Comparison of ENCODE assay signal across 12 mouse cellular contexts in the genomic region with DNA sequence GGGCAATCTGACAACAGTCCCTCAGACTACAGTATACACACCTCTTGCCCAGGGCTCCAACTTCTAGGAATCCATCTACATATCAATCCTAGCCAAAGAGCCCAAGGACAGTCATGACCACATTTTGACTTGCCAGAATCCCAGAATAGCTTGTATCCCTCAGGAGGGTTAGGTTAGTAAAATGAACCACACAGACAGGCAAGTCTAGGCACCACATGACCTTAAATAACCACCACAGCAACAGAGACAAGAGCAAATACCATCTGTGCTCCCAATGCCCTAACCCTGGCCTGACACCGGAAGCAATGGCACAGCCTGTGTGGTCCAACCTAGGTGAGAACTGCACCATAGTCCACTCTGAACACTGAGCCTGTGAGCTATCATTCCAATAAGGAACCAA. TPM values are rescaled to one million over a fixed set of nuclear protein-coding genes. Genes with fewer than 3 reads are reported as not detected.
A peak's percentile ranks its signal among the peaks of the same experiment; 100 is the strongest.
DNase-seq lines count a peak whose midpoint lies in the region; ATAC-seq lines count a peak whose summit lies in the region.
"Had no signal": no experiment of that assay in that cellular context is flagged by ENCODE, and none has a peak within 500 bp of the region (broad histone marks: within the 10 kb centered on the region; RNA-seq: fewer than 3 reads in every experiment).

No protein-coding gene starts in this region.

- ATAC-seq in forebrain, embryonic 15.5 days (replicated peaks), result no peak
- no peak for ATAC-seq in forebrain, embryonic 11.5 days (replicated peaks; ENCODE audit: low FRiP score)
- ATAC-seq in liver, embryonic 12.5 days, result no peak
- no peak for ATAC-seq in neural tube, embryonic 13.5 days (ENCODE audit: low read depth)

- peaks cover 61% of the 10 kb centered on the region for H3K4me1 ChIP-seq in forebrain, embryonic 15.5 days
- H3K4me1 ChIP-seq in forebrain, embryonic 11.5 days (replicated peaks; ENCODE audit: control insufficient read depth, insufficient read depth, low read length), result peaks cover 12% of the 10 kb centered on the region; the same call in 1 of the 2 replicates
- peaks cover 84% of the 10 kb centered on the region for H3K4me1 ChIP-seq in liver, embryonic 12.5 days
- H3K4me1 ChIP-seq in brown adipose tissue, adult 24 weeks (ENCODE audit: control insufficient read depth, insufficient read depth, insufficient read length, low read length), result peaks cover 16% of the 10 kb centered on the region
- peaks cover 63% of the 10 kb centered on the region for H3K4me1 ChIP-seq in neural tube, embryonic 13.5 days (replicated peaks)

- 93% methylated on average over 1 of the region's 1 CpGs for WGBS in forebrain, embryonic 15.5 days
- WGBS in forebrain, embryonic 11.5 days, result 81% methylated on average over 1 of the region's 1 CpGs
- WGBS in liver, embryonic 12.5 days (ENCODE audit: insufficient replicate concordance), result 89% methylated on average over 1 of the region's 1 CpGs
- WGBS in neural tube, embryonic 13.5 days, result 88% methylated on average over 1 of the region's 1 CpGs

- no peaks in the 10 kb centered on the region for H3K27me3 ChIP-seq in forebrain, embryonic 15.5 days
- H3K27me3 ChIP-seq in forebrain, embryonic 11.5 days (ENCODE audit: control insufficient read depth, insufficient read depth, low read length), result no peaks in the 10 kb centered on the region
- H3K27me3 ChIP-seq in liver, embryonic 12.5 days (replicated peaks), result no peaks in the 10 kb centered on the region
- no peaks in the 10 kb centered on the region for H3K27me3 ChIP-seq in neural tube, embryonic 13.5 days

- H3K4me2 ChIP-seq in forebrain, embryonic 15.5 days (replicated peaks), result peak overlapping the region; percentile 95
- H3K4me2 ChIP-seq in forebrain, embryonic 11.5 days (ENCODE audit: low read depth, low read length, severe bottlenecking), result no peak overlapping the region
- H3K4me2 ChIP-seq in liver, embryonic 12.5 days, result peak overlapping the region; percentile 95; the same call in 1 of the 2 replicates
- peak overlapping the region; percentile 100 for H3K4me2 ChIP-seq in neural tube, embryonic 13.5 days

- no peak for DNase-seq in forebrain, embryonic 11.5 days (ENCODE audit: low spot score)
- no peak for DNase-seq in liver
- DNase-seq in frontal cortex, postnatal 14 days (ENCODE audit: low spot score in 2 of 2), result no peak
- DNase-seq: kidney, adult 2 months; left cerebral cortex, postnatal 4 days; retina, postnatal 1 day; thymus, postnatal 25 days had no signal

- peak overlapping the region; percentile 30 for H3K9ac ChIP-seq in forebrain, embryonic 15.5 days (replicated peaks)
- H3K9ac ChIP-seq in forebrain, embryonic 11.5 days (ENCODE audit: low read length), result no peak overlapping the region
- H3K9ac ChIP-seq in liver, embryonic 12.5 days, result no peak overlapping the region
- H3K9ac ChIP-seq in neural tube, embryonic 13.5 days, result no peak overlapping the region; the same call in 1 of the 2 replicates

- peaks cover 16% of the 10 kb centered on the region; the same call in 1 of the 2 replicates for H3K36me3 ChIP-seq in forebrain, embryonic 15.5 days
- H3K36me3 ChIP-seq in forebrain, embryonic 11.5 days (ENCODE audit: control insufficient read depth, insufficient read depth, low read length), result no peaks in the 10 kb centered on the region
- peaks cover 44% of the 10 kb centered on the region for H3K36me3 ChIP-seq in liver, embryonic 12.5 days
- H3K36me3 ChIP-seq in neural tube, embryonic 13.5 days, result peaks cover 31% of the 10 kb centered on the region; the same call in 1 of the 2 replicates

- H3K9me3 ChIP-seq in forebrain, embryonic 15.5 days, result no peaks in the 10 kb centered on the region
- H3K9me3 ChIP-seq in forebrain, embryonic 11.5 days (ENCODE audit: control insufficient read depth, low read length), result no peaks in the 10 kb centered on the region
- H3K9me3 ChIP-seq in liver, embryonic 12.5 days (replicated peaks), result no peaks in the 10 kb centered on the region
- H3K9me3 ChIP-seq in neural tube, embryonic 13.5 days, result no peaks in the 10 kb centered on the region

- peak overlapping the region; percentile 10; the same call in 1 of the 2 replicates for H3K4me3 ChIP-seq in forebrain, embryonic 15.5 days
- no peak overlapping the region for H3K4me3 ChIP-seq in forebrain, embryonic 11.5 days (ENCODE audit: low read depth, low read length)
- H3K4me3 ChIP-seq in liver, embryonic 12.5 days, result no peak overlapping the region
- no peak overlapping the region for H3K4me3 ChIP-seq in brown adipose tissue, adult 24 weeks (ENCODE audit: insufficient read depth, low read depth, low read length)
- H3K4me3 ChIP-seq in neural tube, embryonic 13.5 days, result no peak overlapping the region

- no peak overlapping the region for H3K27ac ChIP-seq in forebrain, embryonic 15.5 days (replicated peaks)
- no peak overlapping the region for H3K27ac ChIP-seq in forebrain, embryonic 11.5 days (ENCODE audit: low read depth, low read length)
- peak overlapping the region; percentile 94; the same call in 1 of the 2 replicates for H3K27ac ChIP-seq in liver, embryonic 12.5 days
- H3K27ac ChIP-seq in brown adipose tissue, adult 24 weeks (replicated peaks; ENCODE audit: low read depth, low read length), result 0 out of 2 replicates have a peak overlapping the region, but pooled peaks have one; percentile 4
- H3K27ac ChIP-seq in neural tube, embryonic 13.5 days (replicated peaks), result no peak overlapping the region
- H3K27ac ChIP-seq: macrophage had no signal

RNA-seq across cellular contexts. Expression of a gene that starts 3.2 kb away (rescaled TPM):
- 45.0 and 46.6 TPM in 2 replicates for polyA plus RNA-seq in forebrain, embryonic 15.5 days (2015; fragmentation: Nextera tagmentation; extraction: Ambion mirVana)
- 39.4 and 42.8 TPM in 2 replicates for polyA plus RNA-seq in forebrain, embryonic 11.5 days (2014; fragmentation: Nextera tagmentation; extraction: Ambion mirVana)
- 10.8 and 11.5 TPM in 2 replicates for polyA plus RNA-seq in liver, embryonic 12.5 days (2016; fragmentation: Nextera tagmentation; extraction: Ambion mirVana)
- polyA plus RNA-seq in brown adipose tissue, adult 24 weeks (2012; ENCODE audit: insufficient read depth, insufficient read length, missing spikeins), result 21.5 and 22.9 TPM in 2 replicates
- polyA plus RNA-seq in neural tube, embryonic 13.5 days (2015; fragmentation: Nextera tagmentation; extraction: Ambion mirVana), result 30.3 and 33.1 TPM in 2 replicates

RNA-seq across cellular contexts. Expression of a gene that starts 26.2 kb away (rescaled TPM):
- 23.6 and 25.7 TPM in 2 replicates for polyA plus RNA-seq in forebrain, embryonic 15.5 days (2015; fragmentation: Nextera tagmentation; extraction: Ambion mirVana)
- polyA plus RNA-seq in forebrain, embryonic 11.5 days (2014; fragmentation: Nextera tagmentation; extraction: Ambion mirVana), result 23.2 and 23.5 TPM in 2 replicates
- 48.7 and 50.7 TPM in 2 replicates for polyA plus RNA-seq in liver, embryonic 12.5 days (2016; fragmentation: Nextera tagmentation; extraction: Ambion mirVana)
- polyA plus RNA-seq in brown adipose tissue, adult 24 weeks (2012; ENCODE audit: insufficient read depth, insufficient read length, missing spikeins), result 12.4 and 12.8 TPM in 2 replicates
- 19.4 and 21.0 TPM in 2 replicates for polyA plus RNA-seq in neural tube, embryonic 13.5 days (2015; fragmentation: Nextera tagmentation; extraction: Ambion mirVana)

RNA-seq across cellular contexts. Expression of a gene that starts 32.9 kb away (rescaled TPM):
- polyA plus RNA-seq in forebrain, embryonic 15.5 days (2015; fragmentation: Nextera tagmentation; extraction: Ambion mirVana), result 11.2 and 11.9 TPM in 2 replicates
- 18.6 TPM in 2 replicates for polyA plus RNA-seq in forebrain, embryonic 11.5 days (2014; fragmentation: Nextera tagmentation; extraction: Ambion mirVana)
- 47.2 and 52.4 TPM in 2 replicates for polyA plus RNA-seq in liver, embryonic 12.5 days (2016; fragmentation: Nextera tagmentation; extraction: Ambion mirVana)
- 62.8 and 65.2 TPM in 2 replicates for polyA plus RNA-seq in brown adipose tissue, adult 24 weeks (2012; ENCODE audit: insufficient read depth, insufficient read length, missing spikeins)
- 11.0 and 16.5 TPM in 2 replicates for polyA plus RNA-seq in neural tube, embryonic 13.5 days (2015; fragmentation: Nextera tagmentation; extraction: Ambion mirVana)

RNA-seq across cellular contexts. Expression of a gene that starts 33.1 kb away (rescaled TPM):
- polyA plus RNA-seq in forebrain, embryonic 15.5 days (2015; fragmentation: Nextera tagmentation; extraction: Ambion mirVana), result 13.1 and 14.3 TPM in 2 replicates
- polyA plus RNA-seq in forebrain, embryonic 11.5 days (2014; fragmentation: Nextera tagmentation; extraction: Ambion mirVana), result 38.2 and 45.6 TPM in 2 replicates
- polyA plus RNA-seq in liver, embryonic 12.5 days (2016; fragmentation: Nextera tagmentation; extraction: Ambion mirVana), result 51.2 and 52.7 TPM in 2 replicates
- polyA plus RNA-seq in brown adipose tissue, adult 24 weeks (2012; ENCODE audit: insufficient read depth, insufficient read length, missing spikeins), result 3.1 and 4.2 TPM in 2 replicates
- polyA plus RNA-seq in neural tube, embryonic 13.5 days (2015; fragmentation: Nextera tagmentation; extraction: Ambion mirVana), result 5.4 and 7.2 TPM in 2 replicates

RNA-seq across cellular contexts. Expression of a gene that starts 36.2 kb away (rescaled TPM):
- polyA plus RNA-seq in forebrain, embryonic 15.5 days (2015; fragmentation: Nextera tagmentation; extraction: Ambion mirVana), result 56.6 and 62.1 TPM in 2 replicates
- 59.0 and 76.8 TPM in 2 replicates for polyA plus RNA-seq in forebrain, embryonic 11.5 days (2014; fragmentation: Nextera tagmentation; extraction: Ambion mirVana)
- polyA plus RNA-seq in liver, embryonic 12.5 days (2016; fragmentation: Nextera tagmentation; extraction: Ambion mirVana), result 23.9 and 28.5 TPM in 2 replicates
- polyA plus RNA-seq in brown adipose tissue, adult 24 weeks (2012; ENCODE audit: insufficient read depth, insufficient read length, missing spikeins), result 8.3 and 10.6 TPM in 2 replicates
- polyA plus RNA-seq in neural tube, embryonic 13.5 days (2015; fragmentation: Nextera tagmentation; extraction: Ambion mirVana), result 48.4 and 53.0 TPM in 2 replicates

Comparison
In these comparisons a context has a peak if more than half of its experiments do, and no peak if none do; other contexts are left out.
1. H3K27ac ChIP-seq: peak in liver, embryonic 12.5 days (single experiment) and brown adipose tissue, adult 24 weeks (single experiment); none in forebrain, embryonic 15.5 days (single experiment), forebrain, embryonic 11.5 days (single experiment) and neural tube, embryonic 13.5 days (single experiment).